ENCODE assay signal across 7 mouse cellular contexts in genomic region chr13:35499776-35500175, GRCm38 (mm10).
"Had no signal": no experiment of that assay in that cellular context is flagged by ENCODE, and none has a peak within 500 bp of the region (broad histone marks: within the 10 kb centered on the region; RNA-seq: fewer than 3 reads in every experiment).

No protein-coding gene starts in this region.

- DNase-seq: kidney, adult 8-10 months; kidney, postnatal 4 days; lung, adult 2 months; lung, postnatal 36 days; right cerebral cortex, postnatal 14 days; thymus, adult 2 months; thymus, postnatal 4 days had no signal
